Mouse (Mus musculus) ES-CJ7 (cell line): ENCODE results near the gene Dmap1.
A peak's percentile ranks its signal among the peaks of the same experiment; 100 is the strongest.

Source experiments
- DNase-seq: peaks from one replicate; pipeline ENCODE4 v3.0.0; 2011; ENCODE audit warnings: low read depth, low spot score

The Dmap1 gene

DNA sequence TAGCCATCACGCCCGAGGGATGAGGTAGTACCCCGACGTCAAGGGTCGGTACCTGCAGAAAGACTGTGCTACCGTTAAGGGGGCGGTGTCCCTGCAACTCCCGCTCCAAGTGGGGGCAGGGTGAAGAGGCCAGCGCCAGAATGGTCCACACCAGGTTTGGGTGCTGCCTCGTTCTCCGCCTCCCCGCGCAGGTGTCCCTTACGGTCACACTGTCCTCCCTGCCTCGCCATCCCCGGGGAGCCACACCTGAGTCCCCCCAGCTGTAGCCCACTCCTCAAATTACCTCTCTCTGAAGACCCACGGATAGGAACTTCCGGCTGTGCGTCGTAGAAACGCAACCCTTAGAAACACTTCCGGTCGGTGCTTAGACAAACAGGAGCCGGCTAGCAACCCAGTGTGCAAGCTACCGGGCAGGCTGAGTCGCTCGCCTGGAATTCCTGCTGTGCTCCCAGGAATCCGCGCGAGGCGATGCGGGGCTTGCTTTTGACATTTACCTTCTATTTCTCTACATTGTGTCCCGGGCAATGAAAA lies at the start of gene Dmap1:
Dmap1 (minus strand) TSS at position 343 of the 531 bp plus-strand sequence.
- DNase-seq, result peak; percentile 93

DNA sequence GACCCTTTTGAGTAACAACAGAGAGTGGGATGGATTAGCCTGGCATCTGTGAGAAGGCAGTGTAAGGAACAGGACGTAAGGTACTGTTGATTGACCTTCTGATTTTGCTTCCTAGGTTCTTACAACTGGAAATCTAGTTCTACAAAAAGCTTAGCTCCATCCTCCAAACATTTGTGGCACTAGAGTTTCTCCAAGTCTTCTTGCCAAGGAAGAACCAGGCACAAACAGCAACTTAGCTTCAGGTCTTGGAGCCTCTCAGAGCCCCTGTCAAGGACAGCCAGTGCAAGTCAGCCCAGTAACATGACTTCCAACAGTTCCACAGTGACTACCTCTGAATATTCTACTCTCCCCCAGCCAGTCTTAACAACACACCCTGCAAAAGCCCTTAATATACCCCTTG lies 42.0 kb upstream of the Dmap1 start, which contains the start of gene Gm12845:
Gm12845 (plus strand) TSS at position 301 of the 400 bp plus-strand sequence.
- DNase-seq, result no peak

- DNase-seq, result no peak
Measured at GRCm38 (mm10) chr4:117713303-117714098, 31.4 kb upstream of the Dmap1 start.

- DNase-seq, result no peak
Measured at GRCm38 (mm10) chr4:117712314-117712713, 30.2 kb upstream of the Dmap1 start.

DNA sequence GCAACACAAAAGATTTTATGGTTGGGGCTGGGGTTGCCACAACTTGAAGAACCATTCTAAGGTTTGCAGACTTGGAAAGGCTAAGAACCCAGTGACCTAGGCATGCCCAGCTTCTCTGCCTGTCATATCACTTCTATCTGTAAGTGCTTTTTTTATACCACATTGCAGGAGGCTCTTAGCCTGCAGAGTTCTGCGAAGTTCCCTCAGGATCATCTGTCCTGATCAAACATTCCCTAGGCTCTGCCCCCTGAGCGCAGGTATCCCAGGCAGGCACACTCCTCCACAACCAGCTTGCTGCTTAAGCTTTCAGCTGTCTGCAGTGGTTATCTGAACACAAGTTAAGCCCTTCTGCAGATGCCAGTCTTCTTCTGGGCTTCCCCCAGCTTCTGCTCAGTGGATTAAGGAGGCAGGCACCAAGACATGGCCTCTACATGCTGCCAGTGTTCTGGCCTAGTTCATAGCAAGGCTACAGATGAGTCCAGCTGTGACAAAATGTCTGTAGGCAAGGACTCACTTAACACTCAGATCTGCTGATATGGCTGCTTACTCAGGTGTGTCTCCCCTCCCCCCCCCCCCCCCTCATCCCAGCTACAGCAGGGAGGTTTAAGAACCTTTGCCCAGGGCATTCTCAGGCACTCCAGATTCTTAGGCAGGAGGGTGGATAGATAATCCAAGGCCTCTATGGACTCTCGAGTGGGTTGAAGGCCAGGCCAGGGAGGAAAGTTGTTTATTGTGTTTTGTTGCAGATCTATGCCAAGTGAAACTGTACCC lies 26.9 kb upstream of the Dmap1 start:
- DNase-seq, result no peak

DNA sequence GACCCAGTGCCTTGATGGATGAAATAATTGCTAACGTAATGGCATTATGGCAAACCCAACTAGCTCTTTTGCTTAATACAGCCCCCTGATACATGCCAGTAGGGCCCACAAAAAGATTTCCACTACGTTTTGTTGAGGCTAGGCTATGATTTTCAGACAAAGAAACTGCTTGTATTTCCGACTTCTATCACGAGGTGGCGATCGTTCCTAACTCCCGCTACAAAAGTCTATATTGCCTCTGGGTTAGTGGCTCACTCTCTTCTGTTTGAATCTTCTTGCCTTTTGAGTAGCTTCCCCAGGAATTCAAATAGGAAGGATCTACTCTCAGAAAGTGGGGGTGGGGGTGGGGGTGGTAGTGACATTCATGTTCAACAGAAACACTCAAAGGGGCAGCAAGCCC lies 23.3 kb upstream of the Dmap1 start:
- DNase-seq, result peak; percentile 50

DNA sequence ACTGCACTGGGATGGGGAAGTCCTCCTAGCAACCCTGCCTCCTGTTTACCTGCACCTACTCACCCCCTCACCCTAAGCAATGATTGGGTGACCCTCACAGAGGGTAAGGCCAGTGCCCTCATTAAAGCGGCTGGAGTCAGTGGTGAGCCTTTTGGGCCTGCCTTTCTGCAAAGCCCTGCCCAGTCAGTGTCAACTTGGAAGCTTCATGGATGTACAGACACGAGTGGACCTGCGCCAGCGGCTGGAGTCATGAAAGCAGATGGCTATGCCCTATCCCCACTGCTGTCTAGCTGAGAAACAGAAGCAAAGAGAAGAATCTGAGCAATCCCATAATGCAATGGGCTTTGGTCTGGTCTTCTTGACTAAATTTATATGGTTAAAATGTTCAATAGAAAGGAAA lies 4.3 kb upstream of the Dmap1 start:
- DNase-seq, result no peak

DNA sequence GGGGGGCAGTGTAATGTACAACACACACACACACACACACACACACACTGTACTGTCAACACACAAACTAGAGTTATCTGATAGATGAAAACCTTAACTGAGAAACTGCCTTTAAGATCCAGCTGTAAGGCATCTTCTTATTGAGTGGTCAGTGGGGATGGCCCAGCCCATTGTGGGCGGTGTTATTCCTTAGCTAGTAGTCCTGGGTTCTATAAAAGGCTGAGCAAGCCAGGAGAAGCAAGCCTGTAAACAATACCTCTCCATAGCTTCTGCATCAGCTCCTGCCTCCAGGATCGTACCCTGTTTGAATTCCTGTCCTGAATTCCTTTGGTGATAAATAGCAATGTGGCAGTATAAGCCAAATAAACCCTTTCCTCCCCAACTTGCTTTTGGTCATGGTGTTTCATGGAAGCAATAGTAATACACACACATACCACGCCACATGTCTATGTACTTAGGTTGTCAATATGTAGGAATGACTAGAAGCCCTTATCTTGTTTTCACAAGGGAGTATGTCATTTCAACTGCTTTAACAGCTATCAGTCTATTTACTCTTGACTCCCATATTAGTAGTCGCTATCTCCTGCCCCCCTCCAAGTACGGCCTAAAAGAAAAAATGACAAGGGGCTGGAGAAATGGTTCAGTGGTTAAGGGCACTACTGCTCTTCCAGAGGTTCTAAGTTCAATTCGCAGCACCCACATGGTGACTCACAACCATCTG lies 1.1 kb upstream of the Dmap1 start:
- DNase-seq, result no peak

DNA sequence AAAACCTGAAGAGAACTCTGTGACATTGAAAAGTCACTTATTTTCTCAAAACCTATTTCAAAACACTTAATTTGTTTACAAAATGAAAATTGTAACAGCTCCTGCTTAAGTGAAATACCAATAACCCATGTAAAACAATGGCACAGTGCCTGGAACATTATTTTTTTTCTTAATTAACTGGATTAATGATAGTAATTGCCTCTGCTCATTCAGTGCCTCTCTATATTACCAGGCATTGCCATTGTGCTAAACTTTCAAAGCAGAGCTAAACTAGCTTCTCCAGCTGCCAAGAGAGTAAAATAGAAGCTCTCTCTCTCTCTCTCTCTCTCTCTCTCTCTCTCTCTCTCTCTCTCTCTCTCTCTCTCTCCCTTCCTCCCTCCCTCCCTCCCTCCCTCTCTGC lies 390 bp upstream of the Dmap1 start:
- no peak for DNase-seq

GRCm38 (mm10) chr4:117680963-117681362 lies 1.1 kb downstream of the Dmap1 start:
- peak; percentile 18 for DNase-seq

DNA sequence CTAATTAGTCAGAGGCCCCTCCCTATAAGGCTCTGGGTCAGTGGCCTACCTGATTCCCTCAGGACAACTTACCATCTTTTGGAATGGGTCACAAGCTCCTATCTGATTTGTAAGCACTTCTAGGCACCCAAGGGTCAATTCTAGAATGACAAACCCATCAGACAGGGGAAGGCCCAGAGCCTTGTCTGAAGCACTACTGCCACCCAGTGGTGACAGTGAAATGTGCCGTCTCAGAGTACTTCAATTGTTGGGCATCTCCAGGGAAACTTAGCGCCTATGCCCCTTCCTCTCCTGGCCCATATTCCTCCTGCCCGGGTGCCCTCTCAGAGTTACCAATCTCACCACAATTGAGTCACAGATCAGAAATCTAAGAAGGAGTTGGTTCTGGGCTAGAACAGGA lies 5.2 kb downstream of the Dmap1 start:
- peak; percentile 74 for DNase-seq

DNA sequence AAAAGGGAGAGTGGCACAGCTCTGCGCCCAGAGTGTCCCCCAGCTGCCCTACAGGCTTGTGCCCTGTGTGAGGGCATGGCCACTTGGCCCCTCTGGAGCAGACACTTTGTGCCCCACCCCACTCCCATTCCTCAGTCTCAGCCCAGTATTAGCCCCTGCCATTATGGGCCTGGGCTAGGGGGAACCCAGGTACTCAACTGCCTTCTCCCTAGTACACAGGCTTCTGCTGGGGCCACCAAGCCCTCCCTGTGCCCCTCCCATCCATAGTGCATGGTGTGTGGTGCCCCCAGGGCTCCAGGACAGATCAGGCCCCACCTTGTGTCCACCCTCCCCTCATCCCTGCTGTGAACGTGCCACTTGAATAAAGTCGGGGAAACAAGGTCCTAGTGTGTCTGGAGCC lies 8.2 kb downstream of the Dmap1 start:
- no peak for DNase-seq

DNA sequence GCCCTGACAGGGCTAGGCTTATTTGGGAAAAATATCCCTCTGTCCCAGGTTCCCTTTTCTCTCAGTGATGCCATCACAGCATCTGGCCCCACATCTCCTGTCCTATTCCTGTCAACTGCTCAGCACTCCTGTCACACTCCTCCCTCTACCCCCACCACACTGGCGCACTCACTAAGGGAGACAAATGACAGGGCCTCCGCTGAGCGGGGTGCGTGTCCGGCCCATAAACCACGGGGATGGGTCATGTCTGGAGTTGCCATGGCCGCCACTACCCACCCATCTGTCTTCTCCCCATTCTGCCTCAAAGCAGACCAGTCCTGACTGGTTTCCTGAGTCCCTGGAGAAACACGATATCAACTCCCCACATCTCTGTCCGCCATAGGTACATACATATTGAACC lies 10.0 kb downstream of the Dmap1 start:
- DNase-seq, result no peak

DNA sequence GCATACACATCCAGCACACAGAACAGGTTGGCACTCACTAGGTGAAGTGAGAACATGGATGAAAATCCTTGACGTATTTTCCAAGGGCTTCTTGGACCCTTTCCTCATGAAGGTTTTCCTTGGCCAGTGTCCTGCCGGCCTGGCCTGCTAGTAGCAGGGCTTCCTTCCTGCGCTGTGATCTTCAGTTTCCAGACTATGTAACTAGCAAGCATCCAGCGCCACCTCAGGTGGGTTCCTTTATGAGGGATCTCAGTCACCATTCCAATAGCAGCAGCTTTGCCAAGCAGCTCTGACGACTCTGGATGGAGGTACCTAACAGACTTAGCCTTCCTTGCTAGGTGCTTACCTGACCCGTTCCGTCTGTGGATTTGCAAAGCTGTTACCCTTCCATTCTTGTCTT lies 12.2 kb downstream of the Dmap1 start:
- DNase-seq, result no peak

DNA sequence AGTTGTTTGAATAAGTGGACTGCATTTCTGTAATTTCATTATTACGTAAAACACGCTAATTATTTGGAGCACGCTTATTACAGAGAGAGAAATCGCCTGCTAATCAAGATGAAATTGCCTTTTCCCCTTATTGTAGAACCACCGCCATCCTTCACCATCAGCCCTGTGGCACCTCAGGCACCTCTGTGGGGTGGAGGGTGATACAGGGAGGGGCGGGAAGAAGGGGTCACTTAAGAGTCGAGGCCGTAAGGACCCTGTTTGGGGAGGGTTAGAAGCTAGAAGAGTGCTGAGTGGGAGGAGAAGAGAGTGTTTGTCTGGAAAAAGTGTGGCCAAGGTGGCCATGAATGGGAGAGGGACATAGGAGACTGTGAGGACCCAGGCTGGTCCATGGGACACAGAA lies 16.0 kb downstream of the Dmap1 start:
- DNase-seq, result no peak

- no peak for DNase-seq
Measured at GRCm38 (mm10) chr4:117665531-117665930, 16.5 kb downstream of the Dmap1 start.

DNA sequence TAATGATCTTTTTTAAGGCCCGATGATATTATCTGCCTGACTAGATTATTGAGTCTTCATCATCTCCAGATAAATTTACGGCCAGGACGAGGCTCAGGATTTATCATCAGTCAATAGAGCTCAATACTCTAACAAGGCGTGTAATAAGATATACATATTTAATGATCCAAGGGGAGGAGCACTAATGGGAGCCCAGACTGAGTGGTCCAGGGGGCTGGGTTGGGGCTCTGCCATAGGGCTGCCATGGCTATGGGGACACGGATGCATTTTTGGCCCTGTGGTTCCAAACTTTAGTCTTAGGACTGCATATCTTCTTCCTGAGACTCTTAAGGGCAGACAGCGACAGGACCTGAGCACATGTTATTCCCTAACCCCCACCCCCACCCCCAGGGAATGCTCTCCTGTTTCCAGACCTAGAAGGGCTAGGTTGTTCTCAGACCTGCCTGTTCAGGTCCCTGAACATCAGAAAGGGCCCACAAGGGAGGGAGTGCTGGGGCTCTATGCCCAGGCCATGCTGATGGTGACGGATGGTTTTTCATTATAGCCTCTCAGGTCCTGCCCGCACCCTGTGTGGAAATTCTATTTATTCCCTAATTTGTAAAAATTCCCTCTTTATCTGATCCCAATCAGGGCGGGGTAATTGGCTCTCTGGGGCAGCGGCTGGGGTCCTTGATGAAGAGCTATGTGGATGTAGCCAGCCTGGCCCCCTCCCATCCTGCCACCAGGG lies 17.5 kb downstream of the Dmap1 start:
- DNase-seq, result no peak

DNA sequence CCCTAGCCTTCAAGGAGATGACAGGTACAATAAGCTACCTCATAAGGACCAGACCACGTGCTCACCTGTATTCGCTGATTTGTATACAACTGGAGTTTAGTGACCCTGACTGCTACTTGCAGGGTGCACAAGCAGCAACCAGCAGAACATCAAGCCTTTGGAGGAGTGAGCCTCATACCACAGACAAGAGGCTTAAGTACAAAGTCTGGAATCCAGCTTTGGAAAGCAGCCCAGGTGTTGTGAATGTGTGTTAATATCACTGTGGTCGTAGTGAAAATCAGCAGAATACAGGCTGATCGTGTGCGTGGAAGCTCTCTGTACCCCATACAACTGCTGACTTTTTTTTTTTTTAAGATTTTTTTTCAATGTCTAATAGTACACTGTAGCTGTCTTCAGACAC lies 22.1 kb downstream of the Dmap1 start:
- no peak for DNase-seq

DNA sequence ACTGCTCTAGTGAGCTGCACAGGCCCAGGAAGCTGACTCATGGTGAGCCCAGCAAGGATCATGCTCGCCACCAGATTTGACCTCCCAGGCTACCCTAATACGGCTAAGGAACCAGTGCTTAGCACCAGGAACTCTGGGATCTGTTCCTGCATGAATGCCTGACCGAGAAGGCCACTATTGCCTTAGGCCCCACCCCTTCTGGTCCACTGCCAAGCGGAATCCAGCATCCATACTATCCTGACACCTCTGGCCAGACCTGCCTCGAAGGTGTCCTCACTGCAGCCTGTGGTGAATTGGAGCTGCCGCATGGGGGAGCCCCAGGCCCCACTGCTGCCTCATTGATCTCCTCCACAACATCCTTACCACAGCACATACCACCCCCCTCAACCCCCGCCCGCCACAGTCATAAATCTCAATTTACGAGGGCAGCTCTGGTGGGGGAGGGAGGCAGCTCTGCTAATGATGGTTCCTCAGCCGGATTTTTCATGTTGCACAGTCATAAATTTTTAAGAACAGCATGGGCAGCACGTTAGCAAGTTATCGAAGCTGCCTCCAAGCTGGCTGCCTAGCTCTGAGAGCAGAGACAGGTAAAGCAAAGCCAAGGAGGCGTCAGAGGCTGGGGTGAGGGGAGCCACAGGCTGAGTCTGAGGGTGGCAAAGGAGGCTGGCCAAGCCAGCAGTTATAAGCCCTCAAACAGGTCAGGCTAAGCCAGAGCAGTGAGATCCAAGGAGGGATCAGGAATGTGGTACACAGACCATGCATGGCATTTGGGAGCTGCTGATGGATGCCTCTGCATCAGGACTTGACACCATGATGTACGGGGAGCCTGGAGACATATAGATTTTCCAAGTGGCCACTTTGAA lies 23.3 kb downstream of the Dmap1 start:
- DNase-seq, result peak; percentile 66

GRCm38 (mm10) chr4:117657646-117658045 lies 24.4 kb downstream of the Dmap1 start:
- DNase-seq, result no peak
